Mouse (Mus musculus) stomach, embryonic 14.5 days (tissue): ENCODE measurements at regions not wholly inside any gene's neighbourhood (a gene's known extent, or its start where the extent isn't known, plus 50 kb on each side); places are given as distances from the start of the nearest gene placed in this dataset.

ENCODE experiments used
- ATAC-seq: fragments of 200-750 bp; cut with Nextera tagmentation; 2 replicates; pipeline ENCODE4 v1.8.0; 2017; ENCODE audit warnings: low read depth, moderate TSS enrichment; ENCODE audit not compliant: insufficient number of reproducible peaks, insufficient read depth, low FRiP score
- H3K27ac ChIP-seq: fragments of 300-500 bp; sonication (generic); 2 replicates; pipeline ENCODE4 v1.5.1; 2014; ENCODE audit warnings: mild to moderate bottlenecking, low read length, moderate library complexity, mixed read lengths
- H3K27me3 ChIP-seq: fragments of 300-500 bp; sonication (generic); 2 replicates; pipeline ENCODE4 v1.6.1; 2014; ENCODE audit warnings: low read length, control low read depth, mixed read lengths; ENCODE audit not compliant: control insufficient read depth, insufficient read depth
- H3K36me3 ChIP-seq: fragments of 300-500 bp; sonication (generic); 2 replicates; pipeline ENCODE4 v1.6.1; 2014; ENCODE audit warnings: mild to moderate bottlenecking, control low read depth, low read length, moderate library complexity, mixed read lengths; ENCODE audit not compliant: control insufficient read depth, insufficient read depth
- H3K4me1 ChIP-seq: fragments of 300-500 bp; sonication (generic); 2 replicates; pipeline ENCODE4 v1.6.1; 2014; ENCODE audit warnings: low read length, control low read depth, mixed read lengths; ENCODE audit not compliant: control insufficient read depth, insufficient read depth
- H3K4me2 ChIP-seq: fragments of 300-500 bp; sonication (generic); replicated peaks from 2 replicates; pipeline ENCODE4 v1.6.1; 2014; ENCODE audit warnings: low read depth, low read length, control low read depth
- H3K4me3 ChIP-seq: fragments of 300-500 bp; sonication (generic); 2 replicates; pipeline ENCODE4 v1.5.1; 2014; ENCODE audit warnings: low read depth, low read length, control low read depth
- H3K9ac ChIP-seq: fragments of 300-500 bp; sonication (generic); replicated peaks from 2 replicates; pipeline ENCODE4 v1.6.1; 2014; ENCODE audit warnings: low read depth, mild to moderate bottlenecking, control low read depth, low read length, moderate library complexity, mixed read lengths
- H3K9me3 ChIP-seq: fragments of 300-500 bp; sonication (generic); 2 replicates; pipeline ENCODE4 v1.6.1; 2016; ENCODE audit warnings: low read depth, low read length, control low read depth; ENCODE audit not compliant: control insufficient read depth
- WGBS: fragments of 180-500 bp; shearing (Covaris S2); extraction: QIAGEN DNeasy Blood & Tissue Kit; methylation state at CpG from one replicate; pipeline ENCODE4 v1.1.7; 2014; 5-methylcytosine and 5-hydroxymethylcytosine counted together

DNA sequence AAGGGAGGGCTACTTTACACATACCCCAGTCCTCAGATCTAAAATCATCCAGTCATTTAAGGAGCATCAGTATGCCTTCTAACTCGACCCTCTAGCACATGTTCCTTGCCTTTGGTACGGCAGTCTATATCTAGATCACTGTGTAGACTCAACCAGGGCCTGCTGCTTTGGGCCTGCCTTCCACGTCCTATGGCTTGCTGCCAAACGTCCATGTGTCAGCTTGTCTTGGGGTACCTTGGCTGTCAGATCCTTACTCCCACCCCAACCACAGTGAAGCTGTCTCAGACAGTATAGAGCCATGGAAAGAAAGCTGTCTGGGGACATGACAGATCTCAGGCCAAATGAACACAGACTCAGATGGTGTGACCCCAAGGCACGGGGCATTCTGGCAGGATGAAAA is 258.4 kb downstream of the Bcor start:
- H3K9me3 ChIP-seq: no peaks in the 10 kb centered on the region
- H3K27ac ChIP-seq: no peak overlapping the region
- H3K4me1 ChIP-seq: no peaks in the 10 kb centered on the region
- H3K36me3 ChIP-seq: no peaks in the 10 kb centered on the region
- H3K27me3 ChIP-seq: no peaks in the 10 kb centered on the region
- no peak overlapping the region for H3K4me3 ChIP-seq
- no peak overlapping the region for H3K9ac ChIP-seq
- ATAC-seq: no peak
- 65% methylated on average over 5 of the region's 5 CpGs for WGBS
- H3K4me2 ChIP-seq: no peak overlapping the region

DNA sequence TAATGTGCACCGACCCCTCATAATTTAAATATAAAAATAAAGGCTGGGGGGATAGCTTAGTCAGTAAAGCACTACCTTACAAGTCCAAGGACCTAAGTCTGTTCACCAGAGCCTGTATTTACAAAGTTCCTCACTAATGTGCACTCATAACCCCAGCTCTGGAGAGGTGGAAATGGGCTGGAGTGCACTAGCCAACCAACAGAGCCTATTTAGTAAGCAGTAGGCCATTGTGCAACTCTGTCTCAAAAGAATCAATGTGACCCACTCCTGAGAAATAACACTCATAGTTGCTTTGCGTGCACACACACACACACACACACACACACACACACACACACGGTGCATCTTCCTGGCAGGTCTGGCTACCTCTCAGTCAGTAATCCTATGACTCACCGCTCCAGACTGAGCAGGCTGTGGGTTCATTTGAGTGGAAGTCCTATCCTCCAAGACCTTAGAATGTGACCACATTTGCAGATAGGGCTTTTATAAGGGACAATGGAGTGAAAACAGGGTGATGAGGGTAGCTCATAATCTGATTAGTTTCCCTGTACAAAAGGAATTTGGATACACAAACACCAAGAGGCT is 256.9 kb downstream of the Bcor start:
- no peaks in the 10 kb centered on the region for H3K36me3 ChIP-seq
- no peaks in the 10 kb centered on the region for H3K27me3 ChIP-seq
- no peaks in the 10 kb centered on the region for H3K4me1 ChIP-seq
- 86% methylated on average over 4 of the region's 4 CpGs for WGBS
- H3K27ac ChIP-seq: no peak overlapping the region
- no peaks in the 10 kb centered on the region for H3K9me3 ChIP-seq
- no peak overlapping the region for H3K4me3 ChIP-seq
- no peak overlapping the region for H3K4me2 ChIP-seq
- H3K9ac ChIP-seq: no peak overlapping the region
- no peak for ATAC-seq

GRCm38 (mm10) chrX:11905231-11905630 is 254.9 kb downstream of the Bcor start:
- Histone ChIP-seq H3K9me3 (no peaks in the 10 kb centered on the region), H3K4me2 (no peak overlapping the region), H3K27ac (no peak overlapping the region), H3K27me3 (no peaks in the 10 kb centered on the region), H3K36me3 (no peaks in the 10 kb centered on the region), H3K9ac (no peak overlapping the region), H3K4me3 (no peak overlapping the region), H3K4me1 (no peaks in the 10 kb centered on the region)
- ATAC-seq: no peak
- 61% methylated on average over 5 of the region's 5 CpGs for WGBS

DNA sequence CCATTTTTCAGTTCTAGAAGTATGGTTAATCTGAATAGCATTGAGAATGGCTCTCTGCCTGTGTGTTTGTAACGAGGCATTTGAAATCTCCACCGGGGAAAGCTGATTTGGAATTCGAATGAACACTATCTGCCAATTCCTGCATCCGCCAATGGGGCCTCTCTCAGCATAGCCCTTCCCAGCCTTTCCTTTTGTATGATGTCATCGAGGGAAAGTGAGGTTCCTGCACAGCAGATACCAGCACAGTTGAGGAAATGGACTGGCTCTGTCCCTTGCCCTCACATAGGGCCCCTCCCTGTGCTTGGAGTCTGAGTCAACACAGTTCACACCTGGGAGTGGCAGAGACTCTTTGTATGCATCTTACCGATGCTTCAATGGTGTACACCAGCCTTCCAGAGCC is 253.0 kb downstream of the Bcor start:
- H3K4me2 ChIP-seq: no peak overlapping the region
- no peaks in the 10 kb centered on the region for H3K36me3 ChIP-seq
- ATAC-seq: peak; percentile 37; the same call in 1 of the 2 replicates
- H3K9me3 ChIP-seq: no peaks in the 10 kb centered on the region
- H3K4me3 ChIP-seq: no peak overlapping the region
- WGBS: 67% methylated on average over 6 of the region's 6 CpGs
- no peaks in the 10 kb centered on the region for H3K4me1 ChIP-seq
- H3K27me3 ChIP-seq: no peaks in the 10 kb centered on the region
- H3K9ac ChIP-seq: no peak overlapping the region
- H3K27ac ChIP-seq: no peak overlapping the region

DNA sequence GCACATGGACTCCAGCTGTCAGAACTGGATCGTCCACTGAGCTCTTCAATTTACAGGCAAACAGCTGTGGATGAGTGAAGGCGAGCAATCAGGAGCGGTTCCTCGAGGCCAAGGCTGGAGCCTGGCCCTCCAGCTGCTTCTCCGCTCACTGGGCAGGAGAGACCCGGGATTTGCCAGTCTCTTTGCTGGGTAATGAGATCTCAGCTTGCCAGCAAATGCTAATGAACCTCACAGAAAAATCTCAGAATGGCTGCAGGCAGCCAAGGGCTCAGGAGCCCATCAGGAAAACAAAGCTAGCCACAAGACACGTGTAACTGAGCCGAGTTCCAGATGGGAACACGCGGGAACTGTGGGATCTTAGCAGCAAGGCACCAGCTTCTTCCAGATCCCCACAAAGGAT is 244.2 kb downstream of the Bcor start:
- Histone ChIP-seq H3K4me2 (no peak overlapping the region), H3K27me3 (no peaks in the 10 kb centered on the region), H3K27ac (no peak overlapping the region), H3K9me3 (no peaks in the 10 kb centered on the region), H3K9ac (no peak overlapping the region), H3K36me3 (no peaks in the 10 kb centered on the region), H3K4me1 (no peaks in the 10 kb centered on the region), H3K4me3 (no peak overlapping the region)
- 86% methylated on average over 10 of the region's 10 CpGs for WGBS
- ATAC-seq: no peak

GRCm38 (mm10) chrX:11920231-11920630 is 239.9 kb downstream of the Bcor start:
- H3K27me3 ChIP-seq: no peaks in the 10 kb centered on the region
- no peak overlapping the region for H3K9ac ChIP-seq
- H3K27ac ChIP-seq: no peak overlapping the region
- ATAC-seq: no peak
- no peaks in the 10 kb centered on the region for H3K36me3 ChIP-seq
- no peak overlapping the region for H3K4me2 ChIP-seq
- no peaks in the 10 kb centered on the region for H3K9me3 ChIP-seq
- H3K4me1 ChIP-seq: no peaks in the 10 kb centered on the region
- no peak overlapping the region for H3K4me3 ChIP-seq
- WGBS: 61% methylated on average over 2 of the region's 2 CpGs

DNA sequence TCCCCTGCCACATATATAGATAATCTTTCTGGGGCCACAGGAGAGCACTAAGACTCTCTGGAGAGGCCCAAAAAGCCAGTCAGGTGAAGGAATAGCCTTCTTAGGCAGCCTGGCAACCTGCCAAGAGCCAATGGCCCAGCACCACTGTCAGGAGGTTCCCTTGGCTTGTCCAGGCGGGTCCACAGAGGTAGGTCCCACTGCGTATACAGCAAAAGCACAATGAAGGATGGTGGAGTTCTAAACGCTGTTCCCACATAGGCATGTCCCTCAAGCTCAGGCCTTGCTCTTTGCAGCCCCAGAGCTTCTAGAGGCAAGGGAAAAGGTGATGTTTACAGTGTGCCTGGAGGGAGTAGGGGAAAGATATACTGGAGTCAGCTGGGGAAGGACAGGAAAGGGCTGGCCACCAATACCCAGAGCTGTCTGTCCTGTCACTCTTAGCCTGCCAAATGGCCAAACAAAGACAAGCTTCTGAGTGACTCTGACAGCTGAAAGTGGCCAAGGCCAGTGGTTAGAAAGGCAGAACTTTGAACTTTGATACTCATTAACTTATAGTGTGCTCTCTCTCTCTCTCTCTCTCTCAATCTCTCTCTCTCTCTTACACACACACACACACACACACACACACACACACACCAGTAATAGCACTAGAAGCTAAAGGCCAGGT is 235.4 kb downstream of the Bcor start:
- WGBS: 48% methylated on average over 3 of the region's 3 CpGs
- Histone ChIP-seq H3K36me3 (no peaks in the 10 kb centered on the region), H3K9ac (no peak overlapping the region), H3K27me3 (no peaks in the 10 kb centered on the region), H3K27ac (no peak overlapping the region), H3K4me3 (no peak overlapping the region), H3K4me1 (no peaks in the 10 kb centered on the region), H3K4me2 (no peak overlapping the region), H3K9me3 (no peaks in the 10 kb centered on the region)
- ATAC-seq: no peak

DNA sequence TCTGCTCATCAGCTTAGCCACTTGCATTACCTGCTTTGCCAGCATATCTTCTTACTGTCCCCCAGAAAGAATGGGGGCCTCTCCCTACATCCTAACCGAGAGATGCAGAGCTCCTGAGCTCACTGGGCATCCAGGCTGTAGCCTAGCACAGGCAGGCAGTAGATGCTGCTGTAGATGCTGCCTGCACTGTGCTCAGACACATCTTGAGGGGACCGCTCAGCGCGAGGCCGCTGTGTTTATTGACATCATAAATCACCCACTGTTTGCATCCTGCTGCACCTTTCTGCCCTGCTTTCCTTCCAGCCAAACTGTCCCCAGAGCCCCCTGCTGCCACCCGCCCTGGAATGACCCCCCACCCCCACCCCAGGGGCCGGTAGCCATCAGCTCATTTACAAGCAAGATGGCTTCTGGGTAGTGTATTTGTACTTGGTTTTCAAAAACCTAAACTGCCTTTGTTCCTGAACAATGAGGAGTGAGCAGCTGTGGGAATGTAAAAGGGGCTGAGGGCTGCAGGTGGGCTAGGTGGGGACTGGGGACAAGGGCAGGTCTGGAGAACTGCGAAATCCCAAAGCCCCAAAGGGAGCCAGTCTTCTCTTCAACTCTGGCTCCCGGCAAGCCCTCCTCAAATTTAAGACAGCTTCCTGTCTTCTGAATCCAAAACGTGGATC is 233.2 kb downstream of the Bcor start:
- no peak overlapping the region for H3K27ac ChIP-seq
- WGBS: 41% methylated on average over 10 of the region's 10 CpGs

More for the DNA sequence above, 233.2 kb downstream of the Bcor start:
- ATAC-seq: no peak
- no peaks in the 10 kb centered on the region for H3K36me3 ChIP-seq
- no peak overlapping the region for H3K4me2 ChIP-seq
- H3K27me3 ChIP-seq: no peaks in the 10 kb centered on the region
- 0 out of 2 replicates have a peak, but pooled peaks cover 4% of the 10 kb centered on the region for H3K4me1 ChIP-seq
- H3K4me3 ChIP-seq: no peak overlapping the region
- H3K9me3 ChIP-seq: no peaks in the 10 kb centered on the region
- H3K9ac ChIP-seq: no peak overlapping the region
